Mouse (Mus musculus) CD8-positive naive resting alpha-beta T cell, adult 2 months (primary cell): ENCODE results near the gene Hipk4.
A peak's percentile ranks its signal among the peaks of the same experiment; 100 is the strongest.
"Not testable (repeated sequence)": the region's sequence is repeated elsewhere in the genome, so short reads cannot be mapped to it uniquely, and the experiment has no call there.

ENCODE experiments used
- DNase-seq, 2 experiments: peaks; one replicate each; pipeline ENCODE4 v3.0.0; 2022; ENCODE audit warnings: low read depth in 2 of 2, low spot score in 2 of 2

Hipk4 gene

DNA sequence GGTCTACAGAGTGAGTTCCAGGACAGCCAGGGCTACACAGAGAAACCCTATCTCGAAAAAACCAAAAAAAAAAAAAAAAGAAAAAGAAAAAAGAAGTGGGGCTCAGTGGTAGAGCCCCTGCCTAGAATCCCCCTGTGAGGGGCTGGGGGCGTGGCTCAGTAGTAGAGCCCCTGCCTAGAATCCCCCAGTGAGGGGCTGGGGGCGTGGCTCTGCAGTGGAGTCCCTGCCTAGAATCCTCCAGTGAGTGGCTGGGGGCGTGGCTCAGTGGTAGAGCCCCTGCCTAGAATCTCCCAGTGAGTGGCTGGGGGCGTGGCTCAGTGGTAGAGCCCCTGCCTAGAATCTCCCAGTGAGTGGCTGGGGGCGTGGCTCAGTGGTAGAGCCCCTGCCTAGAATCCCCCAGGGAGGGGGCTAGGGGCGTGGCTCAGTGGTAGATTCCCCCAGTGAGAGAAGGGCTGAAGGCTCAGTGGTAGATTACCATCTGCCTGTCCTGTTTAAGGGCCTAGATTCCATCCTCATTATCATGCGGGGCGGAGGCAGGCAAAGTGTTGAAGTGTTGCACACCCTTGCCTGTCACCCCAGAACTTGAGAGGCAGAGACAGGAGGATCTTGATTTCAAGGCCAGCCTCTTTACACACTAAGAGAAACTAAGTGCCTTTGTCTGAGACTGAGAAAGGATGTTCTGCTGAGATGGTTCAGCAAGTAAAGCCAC lies 28.3 kb upstream of the Hipk4 start:
- not testable (repeated sequence) for DNase-seq

DNA sequence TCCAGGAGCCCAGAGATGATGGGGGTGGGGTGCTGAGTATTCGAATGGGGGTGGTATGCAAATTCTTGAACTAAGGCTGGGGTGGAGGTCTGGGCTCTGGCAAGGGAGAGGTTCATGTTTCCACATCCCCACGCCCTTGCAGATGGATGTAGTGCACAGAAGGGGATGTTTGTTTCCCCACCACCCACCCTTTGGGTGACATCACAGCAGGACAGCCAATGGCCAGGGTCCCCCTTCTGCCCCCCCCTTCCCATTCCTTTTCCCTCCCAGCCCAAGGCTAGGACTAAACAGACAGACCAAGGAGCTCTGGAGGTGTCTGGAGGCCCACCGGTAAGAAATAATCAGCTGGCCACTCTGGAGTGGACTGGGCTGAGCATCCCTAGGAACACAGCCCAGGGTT lies 24.0 kb upstream of the Hipk4 start, which contains the start of gene Prx:
TSS of gene Prx (plus strand) at position 289 of the 400 bp plus-strand sequence.
- DNase-seq, result no peak

DNA sequence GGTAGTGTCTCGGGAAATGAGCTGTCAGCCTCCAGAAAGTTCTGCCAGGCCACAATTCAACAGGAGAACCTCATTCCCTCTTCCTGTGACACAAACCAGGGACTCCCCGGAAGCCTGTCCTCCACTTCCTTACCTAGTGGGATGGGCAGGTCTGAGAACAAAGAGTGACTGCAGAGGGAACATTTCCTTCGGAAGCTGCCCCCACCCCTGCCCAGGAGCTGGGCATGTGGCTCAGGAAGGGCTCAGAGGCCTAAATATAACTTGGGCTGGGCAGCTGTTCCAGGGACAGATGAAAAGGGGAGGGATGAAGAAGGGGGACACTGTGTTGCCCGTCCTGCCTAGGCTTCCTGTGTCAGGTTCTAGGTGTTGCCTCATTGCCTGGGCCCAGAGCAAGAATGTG lies 21.4 kb upstream of the Hipk4 start:
- DNase-seq, result no peak

DNA sequence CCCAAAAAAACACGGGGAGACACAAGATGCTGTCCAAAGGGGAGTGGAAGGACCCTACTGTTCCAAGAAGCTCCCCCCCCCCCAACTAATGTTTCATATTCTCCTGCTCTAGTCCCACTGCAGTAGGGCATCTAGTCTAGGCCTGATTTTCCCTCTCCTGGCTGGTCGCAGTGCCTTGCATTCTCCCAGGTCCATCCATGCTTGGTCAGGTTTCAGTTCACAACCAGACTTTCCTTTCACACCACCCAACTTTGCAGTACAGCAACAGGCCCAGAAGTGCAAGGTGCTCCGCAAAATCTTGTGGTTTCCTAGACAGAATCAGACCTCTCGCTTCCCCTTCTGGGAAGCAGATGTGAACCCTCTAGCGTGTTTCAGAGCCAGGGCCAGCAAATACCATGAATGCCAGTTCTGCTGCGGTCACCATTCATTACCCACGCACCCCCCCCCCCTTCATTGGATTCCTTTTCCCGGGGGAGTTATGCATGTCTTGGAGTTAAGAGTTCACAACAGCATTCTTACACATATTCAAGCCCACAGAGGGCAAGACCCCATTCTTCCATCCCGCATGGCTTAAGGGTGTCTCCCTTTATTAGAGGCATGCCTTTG lies 16.2 kb upstream of the Hipk4 start:
- DNase-seq, result no peak

DNA sequence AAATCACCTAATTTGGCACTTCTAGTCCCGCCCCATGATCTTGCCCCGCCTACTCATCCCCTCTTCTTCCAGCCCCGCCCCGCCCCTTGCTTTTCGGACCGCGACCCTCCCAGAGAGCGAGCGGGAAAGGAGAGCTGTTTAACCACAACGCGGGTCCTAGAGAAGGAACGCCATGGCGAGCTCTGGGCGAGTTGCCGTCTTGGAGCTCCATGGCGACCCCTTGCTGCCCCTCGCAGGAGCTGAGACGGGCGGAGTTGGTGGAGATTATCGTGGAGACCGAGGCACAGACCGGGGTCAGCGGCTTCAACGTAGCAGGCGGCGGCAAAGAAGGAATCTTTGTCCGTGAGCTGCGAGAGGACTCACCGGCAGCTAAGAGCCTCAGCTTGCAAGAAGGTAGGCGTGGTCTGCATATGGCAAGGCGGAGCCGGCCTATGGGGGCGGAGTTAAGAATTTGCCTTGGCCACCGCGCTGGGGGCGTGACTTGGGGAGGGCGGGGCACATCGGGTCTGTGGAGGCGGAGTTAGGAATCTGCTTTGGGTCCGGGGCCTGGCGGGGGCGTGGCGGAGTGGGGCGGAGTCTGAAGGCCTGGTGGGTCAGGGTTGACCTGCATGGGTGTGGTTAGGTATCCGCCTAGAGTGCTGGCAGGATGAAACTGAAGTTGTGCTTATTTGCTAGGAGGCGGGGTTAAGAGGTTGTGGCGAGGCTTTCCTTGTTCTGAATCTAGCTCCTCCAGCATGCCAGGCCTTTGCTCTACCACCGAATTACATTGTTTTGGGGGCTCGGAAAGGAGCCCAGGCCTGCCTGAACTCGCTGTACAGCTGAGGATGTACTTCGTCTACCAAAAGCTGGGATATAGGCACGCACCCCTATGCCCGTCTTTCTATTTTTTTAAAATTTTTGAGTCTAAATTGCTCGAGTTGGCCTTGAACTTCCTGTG lies 15.1 kb upstream of the Hipk4 start:
- DNase-seq, result peak; percentile 96 to 99

DNA sequence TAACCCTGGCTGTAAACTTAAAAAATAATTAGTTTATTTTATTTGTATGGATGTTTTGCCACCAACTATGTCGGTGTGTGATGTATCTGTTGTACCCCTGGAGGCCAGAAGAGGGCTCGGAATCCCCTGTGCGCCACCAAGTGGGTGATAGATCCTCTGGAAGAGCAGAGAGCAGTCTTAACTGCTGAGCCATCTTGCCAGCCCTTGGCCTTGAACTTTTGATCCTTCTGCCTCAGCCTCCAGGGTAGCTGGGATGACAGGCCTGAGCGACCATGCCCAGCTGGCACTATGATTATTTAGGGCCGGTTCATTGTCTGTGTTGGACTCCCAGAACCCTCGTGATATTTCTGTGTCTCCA lies 14.4 kb upstream of the Hipk4 start:
- DNase-seq, result peak; percentile 59 to 69

DNA sequence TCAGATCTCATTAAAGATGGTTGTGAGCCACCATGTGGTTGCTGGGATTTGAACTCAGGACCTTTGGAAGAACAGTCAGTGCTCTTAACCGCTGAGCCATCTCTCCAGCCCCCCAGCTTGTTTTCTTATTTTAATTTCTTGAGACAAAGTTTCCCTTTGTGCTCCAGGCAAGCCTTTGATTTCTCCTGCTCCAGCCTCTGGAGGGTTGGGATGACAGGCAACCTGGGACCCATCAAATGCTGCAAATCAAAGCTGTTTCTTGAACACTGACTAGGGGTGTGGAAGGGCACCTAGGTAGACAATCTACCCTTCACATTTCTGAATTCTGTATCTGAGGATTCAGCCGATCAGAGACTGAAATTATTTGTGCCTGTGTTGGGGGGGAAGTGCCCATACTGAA lies 12.3 kb upstream of the Hipk4 start:
- DNase-seq, result no peak

DNA sequence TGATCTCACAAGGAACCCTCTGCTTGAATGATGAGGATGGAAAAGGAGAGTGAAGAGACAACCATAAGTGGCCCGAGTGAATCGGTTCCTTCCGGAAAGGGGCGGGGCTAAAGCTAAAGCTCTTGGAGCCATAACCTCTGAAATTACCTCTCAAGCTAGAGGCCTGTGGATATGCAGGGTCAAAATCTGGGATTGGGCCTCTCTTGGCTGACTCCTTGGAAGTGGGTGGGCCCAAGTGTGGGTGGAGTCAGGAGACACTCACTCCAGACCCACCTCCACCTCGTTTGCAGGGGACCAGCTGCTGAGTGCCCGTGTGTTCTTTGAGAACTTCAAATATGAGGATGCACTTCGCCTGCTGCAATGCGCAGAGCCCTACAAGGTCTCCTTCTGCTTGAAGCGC lies 8.1 kb upstream of the Hipk4 start:
- DNase-seq, result no peak

DNA sequence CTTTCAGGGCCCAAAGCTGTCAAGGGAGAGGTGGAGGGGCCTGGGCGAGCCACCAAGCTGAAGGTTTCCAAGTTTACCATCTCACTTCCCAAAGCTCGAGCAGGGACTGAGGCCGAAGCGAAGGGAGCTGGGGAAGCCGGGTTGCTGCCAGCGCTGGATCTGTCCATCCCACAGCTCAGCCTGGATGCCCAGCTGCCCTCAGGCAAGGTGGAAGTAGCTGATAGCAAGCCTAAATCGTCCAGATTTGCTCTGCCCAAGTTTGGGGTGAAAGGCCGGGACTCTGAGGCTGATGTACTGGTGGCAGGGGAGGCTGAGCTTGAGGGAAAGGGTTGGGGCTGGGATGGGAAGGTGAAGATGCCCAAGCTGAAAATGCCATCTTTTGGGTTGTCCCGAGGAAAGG lies 4.8 kb upstream of the Hipk4 start:
- no peak for DNase-seq

DNA sequence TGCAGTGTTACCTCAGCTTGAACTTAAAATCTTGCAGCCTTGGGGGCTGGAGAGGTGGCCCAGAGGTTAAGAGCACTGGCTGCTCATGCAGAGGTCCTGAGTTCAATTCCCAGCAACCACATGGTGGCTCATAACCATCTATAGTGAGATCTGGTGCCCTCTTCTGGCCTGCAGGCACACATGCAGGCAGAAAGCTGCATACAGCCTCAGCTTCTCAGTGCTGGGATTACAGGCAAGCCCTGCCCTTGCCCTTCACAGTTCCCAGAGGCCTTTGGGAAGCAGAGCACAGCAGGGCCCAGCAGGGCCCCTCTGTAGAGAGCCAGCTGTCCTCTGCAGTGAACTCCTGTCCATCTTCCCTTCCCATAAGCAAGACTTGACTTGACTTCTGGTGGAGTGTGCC lies 3.0 kb upstream of the Hipk4 start:
- no peak for DNase-seq

DNA sequence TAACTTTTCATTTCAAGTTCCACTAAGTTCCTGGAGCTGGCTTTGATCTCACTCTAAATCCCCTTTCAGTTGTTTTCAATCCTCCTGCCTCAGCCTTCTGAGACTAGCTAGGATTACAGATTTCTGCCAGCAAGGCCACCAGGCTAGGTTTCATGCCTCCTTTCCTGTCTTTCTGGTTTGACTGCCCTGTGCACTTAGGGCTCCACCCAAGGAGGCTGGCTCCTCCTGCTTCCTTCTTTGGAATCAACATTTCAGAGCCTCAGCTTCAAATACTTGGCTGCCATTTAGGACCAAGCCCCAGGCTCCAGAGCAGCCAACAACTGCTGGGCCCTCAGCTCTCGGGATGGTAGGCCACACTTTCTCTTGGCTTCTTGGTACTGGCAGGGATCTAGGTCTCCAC lies 2.5 kb upstream of the Hipk4 start:
- DNase-seq, result no peak

DNA sequence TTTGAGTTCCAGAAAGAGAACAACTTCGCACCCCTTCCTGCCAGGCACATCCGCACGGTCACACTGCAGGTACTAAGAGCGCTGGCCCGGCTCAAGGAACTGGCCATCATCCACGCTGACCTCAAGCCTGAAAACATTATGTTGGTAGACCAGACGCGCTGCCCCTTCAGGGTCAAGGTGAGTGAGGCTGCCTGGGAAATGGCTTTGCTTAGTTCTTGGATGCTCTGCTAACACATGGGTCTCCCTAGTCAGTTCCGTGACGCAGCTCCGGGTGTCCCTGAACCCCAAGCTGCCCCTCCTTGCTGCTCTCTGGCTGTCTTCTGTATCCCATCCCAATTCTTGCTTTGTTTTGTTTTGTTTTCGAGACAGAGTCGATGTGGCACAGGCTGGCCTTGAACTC lies 738 bp downstream of the Hipk4 start:
- no peak for DNase-seq

DNA sequence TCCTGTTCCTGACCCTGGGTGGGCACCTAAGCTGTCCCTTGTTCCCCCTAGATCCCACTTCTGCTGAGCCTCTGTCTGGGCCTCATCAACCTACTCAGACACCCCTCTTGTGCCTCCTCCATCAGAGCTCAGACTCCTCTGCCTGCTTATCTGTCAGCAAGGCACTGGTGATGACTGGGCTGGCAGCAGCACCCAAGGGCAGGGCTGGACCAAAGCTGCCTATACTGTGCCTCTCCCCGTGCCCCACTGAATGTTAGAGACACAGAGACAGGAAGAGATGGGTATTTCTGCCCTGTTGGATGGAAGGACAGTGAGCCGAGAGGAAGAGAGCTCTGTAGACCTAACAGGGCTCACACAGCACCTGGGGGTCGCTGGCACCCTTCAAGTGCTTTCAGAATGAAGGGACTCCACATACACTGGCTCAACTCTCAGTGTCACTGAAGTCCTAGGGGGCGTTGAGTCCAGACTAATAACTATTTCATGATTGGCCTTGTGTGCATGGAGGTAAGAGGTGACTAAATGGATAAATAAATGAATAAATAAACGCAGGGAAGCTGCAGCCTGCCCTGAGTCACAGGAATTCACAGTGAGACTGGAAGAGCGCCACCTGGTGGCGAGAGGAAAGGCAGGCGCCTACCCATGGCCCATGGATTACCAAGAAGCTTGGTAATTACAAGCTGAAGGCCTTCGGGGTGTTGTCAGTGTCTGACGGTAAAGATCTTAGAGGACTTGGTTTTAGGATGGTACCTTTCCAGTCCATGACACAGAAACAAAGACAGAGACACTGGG lies 3.2 kb downstream of the Hipk4 start:
- DNase-seq, result peak; percentile 61 to 69

DNA sequence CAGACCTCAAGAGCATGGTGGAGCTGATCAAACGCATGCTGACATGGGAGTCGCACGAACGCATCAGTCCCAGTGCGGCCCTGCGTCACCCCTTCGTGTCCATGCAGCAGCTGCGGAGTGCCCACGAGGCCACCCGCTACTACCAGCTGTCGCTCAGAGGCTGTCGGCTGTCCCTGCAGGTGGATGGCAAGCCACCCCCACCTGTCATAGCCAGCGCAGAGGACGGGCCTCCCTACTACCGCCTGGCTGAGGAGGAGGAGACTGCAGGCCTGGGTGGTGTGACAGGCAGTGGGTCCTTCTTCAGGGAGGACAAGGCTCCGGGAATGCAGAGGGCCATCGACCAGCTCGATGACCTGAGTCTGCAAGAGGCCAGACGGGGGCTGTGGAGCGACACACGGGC lies 6.0 kb downstream of the Hipk4 start:
- no peak for DNase-seq

DNA sequence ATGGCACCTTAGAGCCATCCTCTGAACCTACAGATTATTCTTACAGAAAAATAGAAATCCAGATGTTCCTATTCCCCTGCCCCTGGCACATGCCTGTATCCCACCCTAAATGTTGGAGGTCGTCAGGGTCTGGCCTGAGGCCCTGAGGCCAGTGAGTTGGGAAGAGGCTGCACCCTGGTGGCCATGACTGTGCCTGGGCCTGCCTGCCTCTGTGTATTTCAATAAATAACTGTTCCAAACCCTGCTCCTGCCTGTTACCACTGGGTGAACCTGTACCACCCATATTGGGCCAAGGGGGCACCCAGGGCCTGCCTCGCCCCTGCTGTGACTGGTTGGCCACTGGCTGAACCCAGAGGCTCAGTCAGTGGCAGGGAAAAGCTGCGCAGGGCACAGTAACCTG lies 7.9 kb downstream of the Hipk4 start:
- no peak for DNase-seq

DNA sequence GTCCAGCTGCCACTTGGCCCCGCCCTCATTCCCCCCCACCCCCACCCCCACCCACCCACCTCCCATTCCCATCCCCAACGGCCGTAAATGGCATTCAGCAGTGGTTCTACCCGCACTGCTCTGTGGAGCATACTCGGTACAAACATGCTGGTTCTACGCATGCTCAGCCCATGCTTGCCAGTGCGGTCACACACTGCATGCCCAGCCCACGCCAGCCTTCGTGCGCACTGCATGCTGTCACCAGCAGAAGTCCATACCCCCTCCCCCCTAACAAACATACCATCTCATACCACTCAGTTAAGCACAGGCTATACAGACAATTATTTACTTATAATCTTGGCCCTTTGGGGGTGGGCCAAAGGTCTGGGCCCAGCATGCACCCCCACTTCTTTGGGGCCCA lies 8.6 kb downstream of the Hipk4 start:
- no peak for DNase-seq

DNA sequence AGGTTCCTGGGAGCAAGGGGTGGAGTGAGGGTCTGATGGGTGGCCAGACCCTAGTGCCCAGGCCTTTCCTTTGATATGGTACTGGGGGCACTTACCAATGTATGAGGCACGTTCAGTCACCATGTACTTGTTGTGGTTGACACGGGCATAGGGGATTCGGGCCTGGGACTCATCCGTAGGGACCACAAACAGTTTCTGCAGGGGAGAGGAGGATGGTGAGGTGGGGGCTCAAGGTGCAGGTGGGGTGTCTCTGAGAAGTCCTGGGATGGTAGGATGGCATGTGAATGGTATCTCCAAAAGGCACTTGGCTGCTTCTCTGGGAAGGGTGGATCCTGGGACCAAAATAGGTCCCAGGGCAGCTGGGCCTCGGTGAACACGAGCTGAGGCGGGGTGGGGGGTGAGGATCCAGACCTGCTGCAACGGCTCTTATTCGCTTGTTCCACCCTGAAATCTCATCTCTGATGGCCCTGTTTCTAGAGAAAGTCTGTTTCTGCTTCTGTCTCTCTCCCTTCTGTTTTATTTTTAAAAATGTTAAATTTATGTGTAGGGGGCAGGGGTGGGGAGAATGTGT lies 9.5 kb downstream of the Hipk4 start:
- DNase-seq, result no peak

DNA sequence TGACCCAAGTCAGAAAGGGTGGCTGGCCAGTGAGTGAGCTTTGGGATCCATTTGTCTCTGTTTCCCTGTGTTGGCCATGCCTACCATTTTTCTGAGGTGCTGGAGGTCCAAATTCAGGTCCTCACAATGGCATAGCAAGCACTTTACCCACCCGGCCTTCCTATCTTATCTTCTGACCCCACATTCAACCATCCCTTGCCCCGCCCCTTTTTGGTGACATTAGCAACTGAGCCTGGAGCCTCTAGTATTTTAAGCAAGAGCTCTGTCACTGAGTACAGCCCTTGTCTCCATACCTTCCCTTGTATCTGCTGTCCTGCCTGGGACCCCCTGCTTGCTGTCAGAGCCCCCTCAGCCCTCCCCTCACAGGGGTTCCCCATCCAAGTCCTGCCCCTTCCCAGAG lies 12.3 kb downstream of the Hipk4 start:
- no peak for DNase-seq

DNA sequence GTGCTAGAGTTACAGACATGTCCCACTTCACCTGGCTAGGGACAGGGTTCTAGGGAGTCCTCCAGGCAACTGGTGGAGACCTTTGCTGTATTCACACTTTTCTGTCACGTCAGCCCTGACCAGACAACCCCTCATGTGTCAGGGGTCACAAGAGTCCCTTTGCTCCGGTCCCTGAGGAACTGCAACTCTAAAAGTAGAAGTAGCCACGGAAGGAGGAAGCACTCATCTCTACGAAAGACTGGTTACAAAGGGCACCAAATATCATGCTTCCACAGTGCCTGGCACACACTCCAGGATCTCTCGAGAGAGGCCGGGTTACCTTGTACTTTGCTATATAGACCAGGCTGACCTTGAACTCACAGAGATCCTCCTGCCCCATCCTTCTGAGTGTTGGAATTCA lies 13.6 kb downstream of the Hipk4 start:
- DNase-seq, result no peak

DNA sequence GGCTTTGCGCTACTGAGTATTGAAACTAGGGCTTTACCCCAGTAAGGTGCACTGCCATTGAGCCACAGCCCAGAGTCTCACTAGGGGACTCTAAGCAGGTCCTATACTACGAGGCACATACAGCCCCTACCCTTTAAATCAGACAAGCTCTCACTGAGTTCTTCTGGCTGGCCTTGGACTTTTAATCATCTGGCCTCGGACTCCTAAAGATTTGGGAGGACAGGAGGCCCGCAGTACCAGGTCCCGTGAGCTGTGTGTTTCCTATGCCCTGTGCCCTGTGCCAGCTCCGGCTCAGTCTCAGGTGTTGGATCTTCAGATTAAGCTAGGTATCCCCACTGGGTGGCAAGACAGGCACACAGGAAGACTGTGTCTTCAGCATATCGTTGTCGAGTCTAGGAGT lies 14.9 kb downstream of the Hipk4 start:
- no peak for DNase-seq

DNA sequence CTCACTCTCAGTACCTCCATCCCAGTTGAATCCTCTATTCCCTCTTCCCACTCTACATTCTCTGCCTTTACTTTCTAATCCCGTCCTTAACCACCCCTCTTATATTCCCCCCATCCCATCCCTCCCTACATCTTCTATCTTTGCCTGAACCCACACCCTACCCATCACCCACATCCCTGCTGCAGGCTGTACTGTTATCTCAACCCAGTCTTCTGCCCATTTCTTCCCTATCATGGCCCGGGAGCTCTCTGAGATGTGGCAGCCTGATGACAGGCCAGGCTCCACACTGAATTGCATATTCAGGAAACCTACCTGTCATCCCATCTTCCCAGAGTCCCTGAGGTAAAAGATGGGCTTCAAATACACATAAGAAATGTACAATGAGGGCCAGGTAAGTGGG lies 15.7 kb downstream of the Hipk4 start:
- no peak for DNase-seq
